Mouse (Mus musculus): Measurements from ENCODE around the gene Zfp39. TPM values are rescaled to one million over a fixed set of nuclear protein-coding genes. Genes with fewer than 3 reads are reported as not detected.
A peak's percentile ranks its signal among the peaks of the same experiment; 100 is the strongest.

The Zfp39 gene
- 1 to 10 TPM; 3.5 to 3.9 TPM for total RNA-seq (2021)
- long read RNA-seq, experiment 1, transcript Zfp39-201 (5 exons, 3,890 nt): major isoform, 10 of 12 reads
- long read RNA-seq, experiment 1, partial matches to known transcripts: 0 of 12 reads
- long read RNA-seq, experiment 1, other reads (novel, unspliced or antisense): 2 of 12 reads
- long read RNA-seq, experiment 2, partial matches to known transcripts: 0 of 3 reads
- long read RNA-seq, experiment 2, other reads (novel, unspliced or antisense): 0 of 3 reads

- intact Hi-C loops (cut with DNase I): loop anchor here (5.0 kb wide), 1 partner anchor 56 kb away; the partner anchor contains the start of gene Gm12258
- DNase-seq: peak; percentile 97
Measured at GRCm38 (mm10) chr11:58903511-58904409, at the start of gene Zfp39. Gene Zfp39, minus strand, starts transcription at chr11:58904225.

GRCm38 (mm10) chr11:58953351-58954169, 49.5 kb upstream of the Zfp39 start:
- intact Hi-C loops (cut with DNase I): loop anchor here (10.0 kb wide), 1 partner anchor 271 kb away; the partner anchor contains the start of gene Arf1
- peak in 1 of 2 experiments; percentile 29 for DNase-seq

DNA sequence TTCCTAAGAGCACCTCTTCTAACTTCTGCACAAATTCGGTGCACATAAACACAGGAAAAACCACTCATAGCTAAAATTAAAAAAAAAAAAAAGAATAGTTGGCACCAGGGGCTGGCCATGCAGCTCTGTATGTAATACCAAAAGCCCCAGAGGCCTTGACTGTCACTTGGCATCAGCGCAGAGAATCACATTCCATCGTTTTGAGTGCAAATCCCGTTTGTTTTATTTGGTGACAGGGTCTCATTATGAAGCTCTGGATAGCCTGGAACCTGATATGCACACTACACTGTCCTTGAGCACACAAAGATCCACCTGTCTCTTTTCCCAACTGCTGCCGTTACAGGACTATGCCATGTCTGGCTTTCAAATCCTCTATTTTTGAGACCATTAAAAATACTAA, 47.2 kb upstream of the Zfp39 start:
- intact Hi-C loops (cut with DNase I): loop anchor here (10.0 kb wide), 1 partner anchor 274 kb away; the partner anchor contains the start of gene Arf1
- DNase-seq: no peak

- intact Hi-C loops (cut with DNase I): loop anchor here (10.0 kb wide), 1 partner anchor 275 kb away; the partner anchor contains the start of gene Arf1
- DNase-seq: no peak
Measured at GRCm38 (mm10) chr11:58949480-58950431, 45.7 kb upstream of the Zfp39 start.

GRCm38 (mm10) chr11:58948542-58949479, 44.8 kb upstream of the Zfp39 start, which contains the start of gene Hist3h2ba:
Gene Hist3h2ba, plus strand, starts transcription at chr11:58948920.
- DNase-seq: peak in 1 of 2 experiments; percentile 35
- intact Hi-C loops (cut with DNase I): no loop called here

- no peak for DNase-seq
- intact Hi-C loops (cut with DNase I): no loop called here
Measured at GRCm38 (mm10) chr11:58947798-58948528, 43.9 kb upstream of the Zfp39 start.

GRCm38 (mm10) chr11:58947306-58947705, 43.3 kb upstream of the Zfp39 start:
- no peak for DNase-seq
- intact Hi-C loops (cut with DNase I): no loop called here

- intact Hi-C loops (cut with DNase I): no loop called here
- no peak for DNase-seq
Measured at GRCm38 (mm10) chr11:58944136-58944535, 40.1 kb upstream of the Zfp39 start.

GRCm38 (mm10) chr11:58939088-58939439, 35.0 kb upstream of the Zfp39 start:
- intact Hi-C loops (cut with DNase I): no loop called here
- DNase-seq: no peak

DNA sequence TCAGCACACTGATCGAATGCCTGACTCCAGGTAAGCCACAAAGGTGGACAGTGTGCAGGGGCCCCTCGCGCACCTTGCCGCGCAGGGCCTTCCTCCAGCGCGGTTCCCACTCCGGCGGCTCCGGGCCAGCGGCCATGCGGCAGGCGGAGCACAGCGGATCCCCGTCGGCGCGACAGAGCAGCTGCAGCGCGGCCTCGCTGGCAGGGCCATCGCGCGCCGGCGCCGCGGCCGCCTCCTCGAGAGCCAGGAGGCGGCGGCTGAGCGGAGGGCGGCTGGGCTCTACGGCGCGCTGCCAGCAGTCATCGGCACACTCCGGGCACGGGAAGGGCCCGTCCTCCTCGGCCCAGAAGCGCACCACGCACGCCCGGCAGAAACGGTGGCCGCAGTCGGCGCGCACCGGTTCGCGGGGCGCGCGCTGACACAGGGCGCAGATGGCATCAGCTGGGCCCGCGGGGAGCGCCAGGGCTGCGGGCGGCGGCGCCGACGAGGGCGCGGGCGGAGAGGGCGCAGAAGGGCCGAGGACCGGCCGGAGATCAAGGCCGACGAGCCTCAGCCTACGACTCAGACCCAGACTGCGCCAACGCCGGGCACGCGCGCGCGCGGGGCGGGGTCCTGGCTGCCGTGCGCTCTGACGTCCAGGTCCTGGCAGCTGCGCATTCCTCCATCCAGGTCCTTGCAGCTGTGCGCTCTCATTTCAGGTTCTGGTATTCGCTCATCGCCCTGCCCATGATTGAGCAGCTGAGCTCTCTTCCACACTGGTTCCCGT, 34.5 kb upstream of the Zfp39 start, which contains the start of gene Rnf187:
TSS of gene Rnf187 (minus strand) at position 595 of the 766 bp plus-strand sequence.
- DNase-seq: peak; percentile 93
- intact Hi-C loops (cut with DNase I): no loop called here

DNA sequence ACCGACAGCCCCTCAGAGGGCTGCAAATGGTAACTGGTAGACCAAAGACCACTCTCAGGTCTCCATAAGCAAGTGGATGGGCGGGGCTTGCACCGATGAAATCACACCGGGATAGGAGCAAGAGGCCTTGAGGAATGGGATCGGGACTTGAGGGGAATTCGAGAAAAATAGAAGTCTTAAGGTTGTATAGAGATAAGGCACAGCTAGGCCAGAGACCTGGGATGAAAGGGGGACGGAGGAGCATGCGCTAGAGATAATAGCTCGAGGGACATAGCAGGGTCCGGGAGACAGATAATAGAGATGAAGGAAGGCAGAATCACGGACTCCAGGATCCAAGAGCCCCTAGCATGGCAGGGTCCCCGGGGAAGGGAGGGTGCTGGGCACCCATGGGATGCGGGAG, 33.9 kb upstream of the Zfp39 start:
- no peak for DNase-seq
- intact Hi-C loops (cut with DNase I): no loop called here

GRCm38 (mm10) chr11:58931576-58931975, 27.6 kb upstream of the Zfp39 start:
- intact Hi-C loops (cut with DNase I): no loop called here
- DNase-seq: no peak

DNA sequence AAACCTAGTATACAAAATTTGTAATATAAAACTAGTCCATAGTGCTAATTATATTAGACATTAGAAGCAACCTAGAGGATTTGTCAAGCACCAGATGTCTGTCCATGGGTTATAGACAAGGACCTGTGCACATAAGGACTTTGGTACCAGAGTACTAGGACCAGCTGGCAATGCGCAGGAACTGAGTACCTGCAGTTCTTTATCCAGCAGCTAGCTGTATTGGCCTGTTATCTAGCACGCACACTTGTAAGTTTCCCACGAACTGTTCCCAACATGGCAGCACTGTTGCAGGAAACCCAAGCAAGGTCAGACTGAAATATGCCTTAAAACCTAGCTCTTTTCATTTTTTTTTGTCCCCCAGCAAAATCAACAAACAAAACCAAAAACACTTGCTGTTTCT, 26.2 kb upstream of the Zfp39 start:
- no peak for DNase-seq
- intact Hi-C loops (cut with DNase I): no loop called here

- intact Hi-C loops (cut with DNase I): no loop called here
- no peak for DNase-seq
Measured at GRCm38 (mm10) chr11:58929641-58930040, 25.6 kb upstream of the Zfp39 start.

GRCm38 (mm10) chr11:58929055-58929454, 25.0 kb upstream of the Zfp39 start:
- intact Hi-C loops (cut with DNase I): no loop called here
- DNase-seq: no peak

- intact Hi-C loops (cut with DNase I): no loop called here
- peak; percentile 60 to 77 for DNase-seq
Measured at GRCm38 (mm10) chr11:58927790-58928651, 24.0 kb upstream of the Zfp39 start.
